Mouse (Mus musculus) effector memory CD4-positive, alpha-beta T cell, adult 7 months (primary cell): Measurements from ENCODE around the gene Olfr628. TPM values are rescaled to one million over a fixed set of nuclear protein-coding genes. Genes with fewer than 3 reads are reported as not detected.

Experiments used
- polyA plus RNA-seq: library from polyadenylated mRNA; unstranded; fragments of 100-300 nt; shearing (Covaris generic); gene quantifications from one replicate; pipeline ENCODE4 v1.2.1, GENCODE M21; 2017

The Olfr628 gene
- not detected for polyA plus RNA-seq

GRCm38 (mm10) chr7:103730074-103730473 lies at the start of gene Olfr628:
Gene Olfr628, plus strand, starts transcription at chr7:103730374.

GRCm38 (mm10) chr7:103682420-103682819 lies 47.8 kb upstream of the Olfr628 start, which contains the start of gene Olfr625-ps1:
Gene Olfr625-ps1, plus strand, starts transcription at chr7:103682720.

GRCm38 (mm10) chr7:103714371-103714770 lies 15.8 kb upstream of the Olfr628 start, which contains the start of gene Olfr243:
Gene Olfr243, plus strand, starts transcription at chr7:103714671.

GRCm38 (mm10) chr7:103744843-103745242 lies 14.7 kb downstream of the Olfr628 start, which contains the start of gene Olfr629:
Gene Olfr629, minus strand, starts transcription at chr7:103744943.

GRCm38 (mm10) chr7:103757233-103757632 lies 27.1 kb downstream of the Olfr628 start, which contains the start of gene Olfr630:
Gene Olfr630, minus strand, starts transcription at chr7:103757333.

GRCm38 (mm10) chr7:103771494-103771893 lies 41.3 kb downstream of the Olfr628 start, which contains the start of gene Olfr69:
Gene Olfr69, minus strand, starts transcription at chr7:103771594.

GRCm38 (mm10) chr7:103779598-103779997 lies 49.4 kb downstream of the Olfr628 start, which contains the start of gene Olfr68:
Gene Olfr68, minus strand, starts transcription at chr7:103779698.

Other genes starting within 250 kb of the Olfr628 start
- not detected for gene Olfr609, start 232.3 kb upstream of the Olfr628 start, polyA plus RNA-seq
- gene Olfr610, start 218.3 kb upstream of the Olfr628 start, polyA plus RNA-seq = not detected
- gene Olfr611, start 209.5 kb upstream of the Olfr628 start, polyA plus RNA-seq = not detected
- not detected for gene Olfr612, start 187.7 kb upstream of the Olfr628 start, polyA plus RNA-seq
- gene Olfr613, start 182.3 kb upstream of the Olfr628 start, polyA plus RNA-seq = not detected
- 0.23 TPM for gene Olfr615, start 174.3 kb upstream of the Olfr628 start, polyA plus RNA-seq
- not detected for gene Olfr616, start 161.2 kb upstream of the Olfr628 start, polyA plus RNA-seq
- not detected for gene Olfr617, start 157.3 kb upstream of the Olfr628 start, polyA plus RNA-seq
- not detected for gene Olfr618, start 140.3 kb upstream of the Olfr628 start, polyA plus RNA-seq
- gene Olfr619, start 129.8 kb upstream of the Olfr628 start, polyA plus RNA-seq = not detected
- 0.45 TPM for gene Olfr620, start 117.8 kb upstream of the Olfr628 start, polyA plus RNA-seq
- gene Olfr622, start 87.7 kb upstream of the Olfr628 start, polyA plus RNA-seq = not detected
- not detected for gene Olfr623, start 66.7 kb upstream of the Olfr628 start, polyA plus RNA-seq
- not detected for gene Olfr624, start 59.2 kb upstream of the Olfr628 start, polyA plus RNA-seq
- gene Olfr625-ps1, start 47.7 kb upstream of the Olfr628 start, polyA plus RNA-seq = not detected
- 0.07 TPM for gene Olfr243, start 15.7 kb upstream of the Olfr628 start, polyA plus RNA-seq
- not detected for gene Olfr629, start 14.6 kb downstream of the Olfr628 start, polyA plus RNA-seq
- gene Olfr630, start 27.0 kb downstream of the Olfr628 start, polyA plus RNA-seq = not detected
- not detected for gene Olfr69, start 41.2 kb downstream of the Olfr628 start, polyA plus RNA-seq
- not detected for gene Olfr68, start 49.3 kb downstream of the Olfr628 start, polyA plus RNA-seq
- gene Olfr67, start 61.4 kb downstream of the Olfr628 start, polyA plus RNA-seq = not detected
- gene Hbb-bt, start 83.6 kb downstream of the Olfr628 start, polyA plus RNA-seq = not detected
- gene Hbb-bs, start 97.7 kb downstream of the Olfr628 start, polyA plus RNA-seq = 4.4 TPM
- gene Hbb-bh2, start 110.1 kb downstream of the Olfr628 start, polyA plus RNA-seq = not detected
- gene Hbb-bh1, start 112.8 kb downstream of the Olfr628 start, polyA plus RNA-seq = 0.65 TPM
- not detected for gene Hbb-y, start 122.8 kb downstream of the Olfr628 start, polyA plus RNA-seq
- not detected for gene Olfr66, start 155.9 kb downstream of the Olfr628 start, polyA plus RNA-seq
- not detected for gene Olfr64, start 164.1 kb downstream of the Olfr628 start, polyA plus RNA-seq
- not detected for gene Olfr65, start 173.1 kb downstream of the Olfr628 start, polyA plus RNA-seq
- gene Olfr631, start 198.5 kb downstream of the Olfr628 start, polyA plus RNA-seq = not detected
- 0.43 TPM for gene Olfr632, start 204.0 kb downstream of the Olfr628 start, polyA plus RNA-seq
- gene Olfr633, start 214.1 kb downstream of the Olfr628 start, polyA plus RNA-seq = not detected
- gene Olfr635, start 240.8 kb downstream of the Olfr628 start, polyA plus RNA-seq = 0.09 TPM